Mouse (Mus musculus) forebrain, embryonic 14.5 days (tissue): Measurements from ENCODE around the gene Ntn5. TPM values are rescaled to one million over a fixed set of nuclear protein-coding genes. Genes with fewer than 3 reads are reported as not detected.

ENCODE experiments used
- ATAC-seq: fragments of 200-750 bp; cut with Nextera tagmentation; 2 replicates; pipeline ENCODE4 v1.8.0; 2017; ENCODE audit warnings: mild to moderate bottlenecking, moderate library complexity
- DNase-seq: peaks from one replicate; pipeline ENCODE4 v3.0.0-alpha.2; 2015; ENCODE audit warnings: low spot score
- H3K27ac ChIP-seq: fragments of 300-500 bp; sonication (generic); 2 replicates; pipeline ENCODE4 v1.5.1; 2014; ENCODE audit warnings: low read depth, mild to moderate bottlenecking, control low read depth, low read length, moderate library complexity
- H3K27me3 ChIP-seq: fragments of 300-500 bp; sonication (generic); replicated peaks from 2 replicates; pipeline ENCODE4 v1.6.1; 2014; ENCODE audit warnings: low read length, control low read depth, mixed read lengths; ENCODE audit not compliant: control insufficient read depth, insufficient read depth
- H3K36me3 ChIP-seq: fragments of 300-500 bp; sonication (generic); 2 replicates; pipeline ENCODE4 v1.6.1; 2014; ENCODE audit warnings: low read length, control low read depth; ENCODE audit not compliant: control insufficient read depth, insufficient read depth
- H3K4me1 ChIP-seq: fragments of 300-500 bp; sonication (generic); 2 replicates; pipeline ENCODE4 v1.6.1; 2014; ENCODE audit warnings: antibody characterized with exemption, low read length, control low read depth; ENCODE audit not compliant: control insufficient read depth, insufficient read depth
- H3K4me2 ChIP-seq: fragments of 300-500 bp; sonication (generic); 2 replicates; pipeline ENCODE4 v1.6.1; 2014; ENCODE audit warnings: mild to moderate bottlenecking, control low read depth, low read length
- H3K4me3 ChIP-seq: fragments of 300-500 bp; sonication (generic); 2 replicates; pipeline ENCODE4 v1.5.1; 2014; ENCODE audit warnings: low read depth, low read length, control low read depth
- H3K9ac ChIP-seq: fragments of 300-500 bp; sonication (generic); 2 replicates; pipeline ENCODE4 v1.6.1; 2014; ENCODE audit warnings: mild to moderate bottlenecking, low read length, control low read depth, moderate library complexity
- H3K9me3 ChIP-seq: fragments of 300-500 bp; sonication (generic); replicated peaks from 2 replicates; pipeline ENCODE4 v1.6.1; 2016; ENCODE audit warnings: low read length, control low read depth, mixed read lengths; ENCODE audit not compliant: control insufficient read depth
- WGBS: fragments of 180-500 bp; shearing (Covaris S2); extraction: QIAGEN DNeasy Blood & Tissue Kit; methylation state at CpG from one replicate; pipeline ENCODE4 v1.1.7; 2014; 5-methylcytosine and 5-hydroxymethylcytosine counted together
- polyA plus RNA-seq: library from polyadenylated mRNA; unstranded; fragments of >200 nt; fragmentation: Nextera tagmentation; extraction: Ambion mirVana; gene quantifications from 2 replicates; pipeline ENCODE4 v1.2.1, GENCODE M21; 2014

Ntn5 gene
- polyA plus RNA-seq, 1 experiment from 2014 or later: 0.41 TPM

DNA sequence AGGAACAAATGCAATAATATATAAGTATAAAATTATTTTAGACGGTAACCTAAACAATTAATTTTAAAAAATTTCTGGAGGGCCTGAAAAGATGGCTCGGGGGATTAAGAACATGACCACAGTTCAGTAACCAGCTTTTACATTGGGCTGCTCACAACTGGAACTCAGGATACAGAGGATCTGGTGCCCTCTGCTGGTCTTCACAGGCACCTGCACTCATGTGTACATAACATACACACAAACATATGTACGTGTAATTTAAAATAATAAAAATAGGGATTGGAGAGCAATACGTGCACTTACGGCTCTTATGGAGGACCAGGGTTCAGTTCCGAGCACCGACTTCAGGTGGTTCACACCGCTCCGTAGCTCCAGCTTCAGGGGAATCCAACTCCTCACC, 14.9 kb upstream of the Ntn5 start:
- Histone ChIP-seq H3K27ac (no peak overlapping the region), H3K27me3 (no peaks in the 10 kb centered on the region), H3K9ac (no peak overlapping the region), H3K4me1 (no peaks in the 10 kb centered on the region), H3K4me2 (no peak overlapping the region), H3K36me3 (no peaks in the 10 kb centered on the region), H3K4me3 (no peak overlapping the region), H3K9me3 (no peaks in the 10 kb centered on the region)
- DNase-seq (no peak), ATAC-seq (no peak)
- 96% methylated on average over 9 of the region's 9 CpGs for WGBS

DNA sequence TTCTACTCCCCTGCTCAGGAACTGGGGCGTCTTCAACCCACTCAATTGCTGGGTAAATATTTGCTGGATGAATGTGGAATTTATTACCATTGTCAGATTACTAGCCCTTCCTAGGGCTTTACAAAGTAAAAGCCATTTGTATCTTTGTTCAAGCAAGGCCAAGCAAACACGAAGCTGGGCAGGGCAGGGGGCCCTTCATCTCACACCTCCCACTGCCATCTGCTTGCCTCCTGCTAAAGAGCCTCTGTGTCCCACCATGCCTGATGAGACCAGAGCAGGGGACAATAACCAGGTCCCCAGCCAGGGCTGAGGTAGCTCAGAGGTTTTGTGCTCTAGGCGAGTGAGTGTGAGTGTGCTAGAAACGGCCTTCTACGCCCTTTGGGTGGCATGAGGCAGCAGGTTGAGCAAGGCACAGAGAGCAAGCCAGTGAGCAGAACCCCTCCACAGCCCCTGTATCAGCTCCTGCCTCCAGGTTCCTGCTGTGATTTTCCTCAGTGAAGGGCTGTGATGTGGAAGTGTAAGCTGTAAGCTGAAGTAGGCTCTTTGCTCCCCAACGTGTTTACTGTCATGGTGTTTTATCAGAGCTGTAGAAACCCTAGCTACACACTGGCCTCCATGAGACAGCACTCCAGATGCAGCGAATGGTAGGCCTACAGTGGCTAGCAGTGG, 6.1 kb upstream of the Ntn5 start:
- Histone ChIP-seq H3K36me3 (no peaks in the 10 kb centered on the region), H3K4me2 (no peak overlapping the region), H3K4me3 (no peak overlapping the region), H3K9me3 (no peaks in the 10 kb centered on the region), H3K4me1 (no peaks in the 10 kb centered on the region), H3K27ac (no peak overlapping the region), H3K27me3 (no peaks in the 10 kb centered on the region), H3K9ac (no peak overlapping the region)
- no peak for ATAC-seq
- DNase-seq: no peak
- 77% methylated on average over 7 of the region's 7 CpGs for WGBS

GRCm38 (mm10) chr7:45678513-45678912, 5.3 kb upstream of the Ntn5 start:
- Histone ChIP-seq H3K4me1 (no peaks in the 10 kb centered on the region), H3K27ac (no peak overlapping the region), H3K9ac (no peak overlapping the region), H3K9me3 (no peaks in the 10 kb centered on the region), H3K36me3 (no peaks in the 10 kb centered on the region), H3K4me2 (no peak overlapping the region), H3K4me3 (no peak overlapping the region), H3K27me3 (no peaks in the 10 kb centered on the region)
- WGBS: 93% methylated on average over 14 of the region's 14 CpGs
- no peak for ATAC-seq
- DNase-seq: no peak

DNA sequence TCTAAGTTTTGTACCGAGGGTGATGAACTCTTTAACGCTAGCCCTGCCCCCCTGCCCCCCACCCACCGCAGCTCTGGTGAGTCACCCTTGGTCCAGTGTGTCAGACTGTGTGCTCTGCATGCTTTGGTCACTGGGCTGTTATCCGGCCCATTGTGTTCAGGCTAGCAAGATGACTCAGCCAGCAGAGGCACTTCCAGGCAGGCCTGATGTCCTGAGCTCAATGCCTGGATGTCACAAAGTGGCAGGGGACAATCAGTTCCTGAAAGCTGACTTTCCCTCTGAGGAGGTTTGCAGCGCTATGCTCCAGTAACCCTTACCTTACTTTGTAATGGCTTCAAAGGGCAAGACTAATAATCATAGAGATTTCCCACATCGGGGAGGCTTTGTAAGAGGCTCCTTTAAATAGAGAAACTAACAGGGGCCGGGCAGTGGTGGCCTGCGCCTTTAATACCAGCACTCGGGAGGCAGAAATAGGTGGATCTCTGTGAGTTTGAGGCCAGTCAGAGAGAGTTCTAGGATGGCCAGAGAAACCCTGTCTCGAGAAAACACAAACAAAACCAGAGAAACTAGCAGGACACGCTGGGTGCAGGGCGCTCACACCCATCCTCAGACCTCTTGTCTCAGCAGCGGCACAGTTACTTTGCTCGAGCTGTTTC, 3.7 kb upstream of the Ntn5 start:
- no peaks in the 10 kb centered on the region for H3K4me1 ChIP-seq
- H3K4me3 ChIP-seq: no peak overlapping the region
- 67% methylated on average over 14 of the region's 14 CpGs for WGBS
- no peak overlapping the region for H3K27ac ChIP-seq
- H3K4me2 ChIP-seq: no peak overlapping the region
- DNase-seq: no peak
- no peak for ATAC-seq
- no peaks in the 10 kb centered on the region for H3K27me3 ChIP-seq
- H3K36me3 ChIP-seq: no peaks in the 10 kb centered on the region
- H3K9ac ChIP-seq: no peak overlapping the region
- H3K9me3 ChIP-seq: no peaks in the 10 kb centered on the region

DNA sequence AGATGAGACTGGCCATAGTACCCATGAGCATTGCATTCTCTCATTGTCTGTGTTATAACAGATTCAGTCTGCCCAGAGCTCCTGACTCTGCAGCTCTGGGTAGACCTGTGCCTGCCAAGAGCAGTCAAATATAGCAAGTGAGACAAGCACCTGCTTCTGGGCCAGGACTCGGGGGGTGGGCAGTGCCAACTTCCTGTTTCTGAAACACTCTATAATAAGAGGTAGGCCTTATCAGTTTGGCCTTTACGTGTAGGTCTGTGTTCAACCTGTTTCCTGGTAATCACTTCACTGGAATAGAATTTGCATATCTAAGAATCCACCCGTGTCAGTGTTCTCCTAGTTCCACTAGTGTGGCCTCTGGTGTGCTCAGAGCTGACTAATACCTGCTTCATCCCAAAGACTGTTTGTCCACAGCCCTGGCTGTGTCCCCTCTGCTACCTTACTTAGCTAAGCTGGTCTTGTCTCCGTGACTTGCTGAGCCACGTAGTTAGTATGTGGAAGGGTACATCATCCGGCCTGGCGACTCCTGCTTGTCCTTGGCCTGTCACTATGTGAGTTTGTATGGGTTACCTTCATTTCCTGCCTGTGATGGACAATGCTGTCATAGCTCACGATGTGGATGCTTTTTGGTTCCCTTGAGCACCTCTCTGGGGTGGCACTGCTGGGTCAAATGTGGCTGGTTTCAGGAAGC, 2.6 kb upstream of the Ntn5 start:
- H3K9me3 ChIP-seq: no peaks in the 10 kb centered on the region
- WGBS: 87% methylated on average over 8 of the region's 8 CpGs
- no peak for DNase-seq
- H3K4me2 ChIP-seq: no peak overlapping the region
- H3K36me3 ChIP-seq: no peaks in the 10 kb centered on the region
- no peaks in the 10 kb centered on the region for H3K4me1 ChIP-seq
- no peak overlapping the region for H3K9ac ChIP-seq
- no peak for ATAC-seq
- H3K4me3 ChIP-seq: no peak overlapping the region
- no peaks in the 10 kb centered on the region for H3K27me3 ChIP-seq
- no peak overlapping the region for H3K27ac ChIP-seq

GRCm38 (mm10) chr7:45682144-45683126, 1.4 kb upstream of the Ntn5 start:
- H3K36me3 ChIP-seq: no peaks in the 10 kb centered on the region
- H3K27me3 ChIP-seq: no peaks in the 10 kb centered on the region
- no peaks in the 10 kb centered on the region for H3K9me3 ChIP-seq
- DNase-seq (peak; percentile 94), ATAC-seq (peak; percentile 84)
- H3K27ac ChIP-seq: peak overlapping the region; percentile 34; the same call in 1 of the 2 replicates
- 29% methylated on average over 14 of the region's 14 CpGs for WGBS
- H3K9ac ChIP-seq: no peak overlapping the region; the same call in 1 of the 2 replicates
- H3K4me2 ChIP-seq: peak overlapping the region; percentile 33
- H3K4me3 ChIP-seq: no peak overlapping the region
- no peaks in the 10 kb centered on the region for H3K4me1 ChIP-seq

DNA sequence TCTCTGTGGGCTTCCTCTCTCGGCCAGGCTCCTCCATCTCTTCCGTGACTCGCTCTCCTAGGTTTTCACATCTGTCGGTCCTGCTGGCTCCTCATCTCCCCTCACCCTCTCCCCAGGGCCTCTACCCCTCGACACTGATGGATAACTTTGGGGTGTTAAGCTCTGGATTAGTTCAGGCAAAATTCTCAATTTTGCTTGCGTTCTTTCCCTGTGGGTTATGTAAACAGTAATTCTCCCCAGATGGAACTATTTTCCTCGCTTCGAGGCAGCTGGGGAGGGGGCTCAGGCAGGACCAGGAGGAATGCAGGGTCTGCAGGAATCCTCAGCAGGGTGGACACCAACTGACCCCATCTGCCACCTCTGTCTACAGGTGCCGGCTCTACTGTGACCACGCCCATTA, 2.0 kb downstream of the Ntn5 start:
- Histone ChIP-seq H3K4me2 (no peak overlapping the region), H3K4me3 (no peak overlapping the region), H3K9me3 (no peaks in the 10 kb centered on the region), H3K36me3 (no peaks in the 10 kb centered on the region), H3K9ac (no peak overlapping the region), H3K27me3 (no peaks in the 10 kb centered on the region), H3K27ac (no peak overlapping the region), H3K4me1 (no peaks in the 10 kb centered on the region)
- ATAC-seq (no peak), DNase-seq (no peak)
- WGBS: 78% methylated on average over 10 of the region's 10 CpGs

GRCm38 (mm10) chr7:45686841-45687240, 3.0 kb downstream of the Ntn5 start:
- Histone ChIP-seq H3K9ac (no peak overlapping the region), H3K27ac (no peak overlapping the region), H3K27me3 (no peaks in the 10 kb centered on the region), H3K4me3 (no peak overlapping the region), H3K4me2 (no peak overlapping the region), H3K4me1 (no peaks in the 10 kb centered on the region), H3K9me3 (no peaks in the 10 kb centered on the region), H3K36me3 (no peaks in the 10 kb centered on the region)
- ATAC-seq (no peak), DNase-seq (no peak)
- 82% methylated on average over 3 of the region's 3 CpGs for WGBS
